Mouse (Mus musculus) myocyte (in vitro differentiated cells): ENCODE measurements around the gene Lix1. TPM values are rescaled to one million over a fixed set of nuclear protein-coding genes. Genes with fewer than 3 reads are reported as not detected.

Experiments
- H3K27me3 ChIP-seq: one replicate; pipeline ENCODE4 v1.6.1; 2011; ENCODE audit not compliant: control insufficient read depth, insufficient read depth, insufficient read length
- H3K36me3 ChIP-seq: one replicate; pipeline ENCODE4 v1.6.1; 2011; ENCODE audit not compliant: control insufficient read depth, insufficient read depth
- H3K4me2 ChIP-seq: one replicate; pipeline ENCODE4 v1.6.1; 2011; ENCODE audit warnings: low read depth, control low read depth
- H3K4me3 ChIP-seq: one replicate; pipeline ENCODE4 v1.5.1; 2011; ENCODE audit warnings: mild to moderate bottlenecking, control low read depth, moderate library complexity
- H3K79me2 ChIP-seq: one replicate; pipeline ENCODE4 v1.6.1; 2011; ENCODE audit not compliant: control insufficient read depth, insufficient read depth
- H3ac ChIP-seq: one replicate; pipeline ENCODE4 v1.6.1; 2011; ENCODE audit not compliant: control insufficient read depth, insufficient read length
- CEBPB ChIP-seq: IDR thresholded peaks from 2 replicates; pipeline ENCODE4 v1.6.1; 2011; ENCODE audit warnings: mild to moderate bottlenecking, moderate library complexity; ENCODE audit not compliant: poor library complexity, insufficient read depth, severe bottlenecking
- E2F4 ChIP-seq: IDR thresholded peaks from one replicate; pipeline ENCODE4 v1.6.1; 2011; ENCODE audit warnings: mild to moderate bottlenecking, control low read depth, moderate library complexity; ENCODE audit not compliant: insufficient read depth
- MAX ChIP-seq: IDR thresholded peaks from one replicate; pipeline ENCODE4 v1.6.1; 2011; ENCODE audit warnings: low read depth, mild to moderate bottlenecking, control low read depth
- MYOD1 ChIP-seq, 3 experiments: IDR thresholded peaks; one replicate each; pipeline ENCODE4 v1.6.1; 2011; ENCODE audit warnings: control low read depth in 2 of 3, low read depth in 2 of 3, mild to moderate bottlenecking in 2 of 3, moderate library complexity in 1 of 3; ENCODE audit not compliant: insufficient read length in 2 of 3, control insufficient read depth in 1 of 3
- MYOG ChIP-seq, 3 experiments: IDR thresholded peaks; one replicate each; pipeline ENCODE4 v1.6.1; 2011; ENCODE audit warnings: control low read depth in 2 of 3, low read depth in 2 of 3, mild to moderate bottlenecking in 2 of 3; ENCODE audit not compliant: insufficient read length in 2 of 3, control insufficient read depth in 1 of 3, insufficient read depth in 1 of 3
- POLR2A ChIP-seq: IDR thresholded peaks from one replicate; pipeline ENCODE4 v1.6.1; 2011; ENCODE audit warnings: low read depth, mild to moderate bottlenecking, control low read depth, moderate library complexity; ENCODE audit not compliant: insufficient read length
- POLR2AphosphoS2 ChIP-seq: IDR thresholded peaks from one replicate; pipeline ENCODE4 v1.6.1; 2011; ENCODE audit warnings: low read depth, control low read depth; ENCODE audit not compliant: insufficient read length
- REST ChIP-seq: IDR thresholded peaks from one replicate; pipeline ENCODE4 v1.6.1; 2011; ENCODE audit warnings: mild to moderate bottlenecking, control low read depth, moderate library complexity; ENCODE audit not compliant: insufficient read depth, insufficient read length
- SRF ChIP-seq: IDR thresholded peaks from one replicate; pipeline ENCODE4 v1.6.1; 2011; ENCODE audit warnings: low read depth; ENCODE audit not compliant: control insufficient read depth, insufficient read length
- TCF12 ChIP-seq: IDR thresholded peaks from one replicate; pipeline ENCODE4 v1.6.1; 2011; ENCODE audit warnings: mild to moderate bottlenecking, control low read depth; ENCODE audit not compliant: poor library complexity, insufficient read depth, severe bottlenecking
- TCF3 ChIP-seq: IDR thresholded peaks from one replicate; pipeline ENCODE4 v1.6.1; 2011; ENCODE audit warnings: low read depth, control low read depth; ENCODE audit not compliant: insufficient read length
- USF1 ChIP-seq: IDR thresholded peaks from one replicate; pipeline ENCODE4 v1.6.1; 2011; ENCODE audit warnings: low read depth, mild to moderate bottlenecking, control low read depth, moderate library complexity
- polyA plus RNA-seq: library from polyadenylated mRNA; unstranded; fragments of >200 nt; fragmentation: generic; extraction: Trizol; gene quantifications from one replicate; pipeline ENCODE4 v1.2.1, GENCODE M21; 2012; ENCODE audit warnings: missing spikeins

Gene Lix1
- polyA plus RNA-seq: 2.3 TPM

DNA sequence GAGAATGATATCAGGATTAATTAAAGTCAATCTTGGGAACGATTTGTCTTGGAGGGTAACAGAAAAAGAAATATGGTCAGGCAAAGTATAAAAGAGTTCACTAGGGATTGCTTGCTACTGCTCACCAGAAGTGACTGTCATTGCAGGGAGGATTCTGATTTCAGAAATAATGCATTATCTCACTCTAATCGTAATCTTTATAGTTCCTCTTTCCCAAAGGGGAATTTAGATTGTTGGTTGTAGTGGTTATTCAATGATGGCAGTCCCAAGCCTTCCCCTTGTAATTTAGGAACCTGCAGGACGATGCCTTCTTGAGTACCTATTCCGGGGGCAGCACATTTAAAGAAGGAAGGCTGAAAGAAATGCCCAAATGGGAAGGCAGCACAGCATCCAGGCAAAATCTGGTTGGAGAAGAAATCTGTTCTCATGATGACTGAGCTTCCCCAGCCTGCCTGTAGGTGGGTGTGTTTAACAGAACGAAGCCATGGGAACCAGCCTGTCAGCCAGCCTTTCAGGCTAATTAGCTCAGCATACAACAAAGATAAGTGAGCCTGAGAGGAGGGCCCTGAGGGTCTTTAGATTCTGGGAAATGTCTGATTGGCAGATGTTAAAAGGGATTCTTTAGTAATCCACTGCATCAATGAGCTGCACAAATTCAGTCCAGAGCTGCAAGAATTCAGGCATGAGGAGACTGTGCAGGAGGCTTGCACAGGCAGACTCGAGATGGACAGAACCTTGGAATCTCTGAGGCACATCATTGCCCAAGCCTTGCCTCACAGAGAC lies at the start of gene Lix1:
Gene Lix1, plus strand, starts transcription at position 451 of the 783 bp plus-strand sequence.
- TF ChIP-seq MYOG (IDR thresholded peaks at IDR 0.05; ENCODE audit: control insufficient read depth in 1 of 3, insufficient read depth in 1 of 3, insufficient read length in 2 of 3, low read depth in 2 of 3) (no peak), POLR2A (no peak), MYOD1 (IDR thresholded peaks at IDR 0.05; ENCODE audit: control insufficient read depth in 1 of 3, insufficient read length in 2 of 3, low read depth in 2 of 3) (no peak), USF1 (no peak), TCF3 (no peak), REST (no peak), MAX (no peak), TCF12 (no peak), CEBPB (no peak), POLR2AphosphoS2 (no peak), E2F4 (no peak), SRF (no peak)
- Histone ChIP-seq H3K27me3 (no peaks in the 10 kb centered on the region), H3K36me3 (no peaks in the 10 kb centered on the region), H3K4me2 (peak within 1 kb of the TSS; percentile 44), H3K79me2 (no peaks in the 10 kb centered on the region), H3K4me3 (no peak within 1 kb of the TSS), H3ac (no peak within 1 kb of the TSS)

- TF ChIP-seq REST (no peak), USF1 (no peak), CEBPB (no peak), MAX (no peak), POLR2A (no peak), TCF3 (no peak), POLR2AphosphoS2 (no peak), TCF12 (no peak)
- Histone ChIP-seq H3K4me3 (peak overlapping the region; percentile 87), H3K4me2 (peak overlapping the region; percentile 97), H3K27me3 (no peaks in the 10 kb centered on the region), H3K79me2 (peaks cover 42% of the 10 kb centered on the region), H3K36me3 (no peaks in the 10 kb centered on the region), H3ac (no peak overlapping the region)
Measured at GRCm38 (mm10) chr17:17373550-17373917, 28.9 kb upstream of the Lix1 start.

DNA sequence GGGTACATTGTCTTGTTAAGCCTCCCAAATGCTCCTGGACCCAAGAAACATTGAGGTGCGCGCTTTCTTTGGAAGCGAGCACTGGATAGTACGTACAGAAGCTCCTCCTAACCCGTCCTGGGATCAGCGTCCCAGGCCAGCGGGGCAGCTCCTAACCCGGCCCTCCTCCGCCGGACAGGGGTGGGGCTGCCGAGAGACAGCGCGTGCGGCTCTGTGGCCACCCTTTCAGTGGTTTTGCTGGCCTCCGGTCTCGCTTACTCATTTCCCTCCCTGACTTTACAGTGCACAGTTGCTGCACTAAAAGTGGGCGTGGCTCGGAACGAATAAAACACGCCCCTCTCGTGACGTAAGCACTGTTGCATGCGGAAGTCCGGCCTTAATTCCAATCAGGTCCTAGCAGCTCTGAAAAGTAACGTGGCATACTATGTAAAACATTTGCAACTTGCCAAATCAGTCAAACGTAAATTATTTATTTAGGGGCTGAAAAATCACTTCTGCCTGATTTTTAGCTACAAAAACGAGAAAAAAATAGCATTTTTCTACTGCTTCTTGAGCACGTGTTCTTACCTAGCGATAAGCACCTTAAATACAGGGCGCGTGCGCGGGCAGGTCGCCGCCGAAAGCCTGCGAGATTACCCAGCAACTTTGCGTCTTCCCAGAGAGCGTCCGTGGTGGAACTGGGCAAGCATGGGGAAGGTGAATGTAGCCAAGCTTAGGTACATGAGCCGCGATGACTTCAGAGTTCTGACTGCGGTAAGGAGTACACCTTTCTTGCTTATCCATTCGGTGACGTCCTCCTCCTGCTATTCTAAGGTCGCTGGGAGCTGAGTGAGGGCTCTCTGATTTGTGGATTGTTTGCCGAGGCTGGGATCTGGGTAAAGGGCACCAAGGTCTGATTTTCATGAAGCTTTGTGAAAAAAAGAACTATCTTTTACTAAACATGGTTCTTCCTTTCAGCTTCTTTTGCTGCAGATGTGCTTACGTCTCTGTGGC lies 28.3 kb upstream of the Lix1 start, which contains the start of gene Riok2:
Gene Riok2, plus strand, starts transcription at position 392 of the 993 bp plus-strand sequence.
- Histone ChIP-seq H3K79me2 (peaks cover 48% of the 10 kb centered on the region), H3K27me3 (no peaks in the 10 kb centered on the region), H3K36me3 (peaks cover 5% of the 10 kb centered on the region), H3K4me3 (peak within 1 kb of the TSS; percentile 87), H3K4me2 (peak within 1 kb of the TSS; percentile 97), H3ac (peak within 1 kb of the TSS; percentile 89)
- TF ChIP-seq POLR2AphosphoS2 (peak; percentile 92), POLR2A (peak; percentile 92), TCF3 (no peak), USF1 (peak; percentile 82), MYOD1 (IDR thresholded peaks at IDR 0.05; ENCODE audit: control insufficient read depth in 1 of 3, insufficient read length in 2 of 3, low read depth in 2 of 3) (peak in 1 of 3 experiments; percentile 31), CEBPB (no peak), SRF (no peak), REST (no peak), E2F4 (no peak), TCF12 (no peak), MYOG (IDR thresholded peaks at IDR 0.05; ENCODE audit: control insufficient read depth in 1 of 3, insufficient read depth in 1 of 3, insufficient read length in 2 of 3, low read depth in 2 of 3) (peak in 1 of 3 experiments; percentile 60), MAX (peak; percentile 97)

DNA sequence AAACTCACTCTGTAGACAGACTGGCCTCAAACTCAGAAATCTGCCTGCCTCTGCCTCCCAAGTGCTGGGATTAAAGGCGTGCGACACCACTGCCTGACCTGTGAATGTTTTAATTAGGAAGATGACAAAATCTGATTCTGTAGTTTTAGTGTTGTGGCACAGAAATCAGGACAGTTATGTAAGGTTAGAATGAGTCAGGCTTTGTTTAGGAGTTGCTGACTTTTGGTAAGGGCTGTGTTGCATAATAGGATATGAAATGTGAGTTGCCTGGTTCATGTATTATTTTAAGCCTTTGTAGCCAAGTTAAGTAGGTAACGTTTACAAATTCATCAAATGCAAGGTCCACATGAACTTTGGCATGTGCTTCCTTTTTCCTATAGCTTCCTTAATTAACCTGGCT lies 26.9 kb upstream of the Lix1 start:
- no peak overlapping the region for H3ac ChIP-seq
- peak overlapping the region; percentile 87 for H3K4me3 ChIP-seq
- no peaks in the 10 kb centered on the region for H3K27me3 ChIP-seq
- H3K36me3 ChIP-seq: peaks cover 11% of the 10 kb centered on the region
- H3K4me2 ChIP-seq: peak overlapping the region; percentile 88
- peaks cover 51% of the 10 kb centered on the region for H3K79me2 ChIP-seq
- TF ChIP-seq CEBPB (peak; percentile 49; the same call in 1 of the 2 replicates), POLR2A (no peak), MYOD1 (IDR thresholded peaks at IDR 0.05; ENCODE audit: control insufficient read depth in 1 of 3, insufficient read length in 2 of 3, low read depth in 2 of 3) (no peak), SRF (no peak)
